Mouse (Mus musculus) activated CD4-positive, CD25-positive, alpha-beta regulatory T cell (primary cell): ENCODE measurements around the gene Ypel4. TPM values are rescaled to one million over a fixed set of nuclear protein-coding genes. Genes with fewer than 3 reads are reported as not detected.

Experiments used
- polyA plus RNA-seq, 2 experiments: library from polyadenylated mRNA; unstranded; fragments of 100-300 nt; shearing (Covaris generic); gene quantifications; one replicate each; pipeline ENCODE4 v1.2.1; 2017

Ypel4 gene
- polyA plus RNA-seq, result 1 to 10 TPM in 1 of 2 experiments, under 1 TPM in 1; 0.31 to 1.1 TPM

DNA sequence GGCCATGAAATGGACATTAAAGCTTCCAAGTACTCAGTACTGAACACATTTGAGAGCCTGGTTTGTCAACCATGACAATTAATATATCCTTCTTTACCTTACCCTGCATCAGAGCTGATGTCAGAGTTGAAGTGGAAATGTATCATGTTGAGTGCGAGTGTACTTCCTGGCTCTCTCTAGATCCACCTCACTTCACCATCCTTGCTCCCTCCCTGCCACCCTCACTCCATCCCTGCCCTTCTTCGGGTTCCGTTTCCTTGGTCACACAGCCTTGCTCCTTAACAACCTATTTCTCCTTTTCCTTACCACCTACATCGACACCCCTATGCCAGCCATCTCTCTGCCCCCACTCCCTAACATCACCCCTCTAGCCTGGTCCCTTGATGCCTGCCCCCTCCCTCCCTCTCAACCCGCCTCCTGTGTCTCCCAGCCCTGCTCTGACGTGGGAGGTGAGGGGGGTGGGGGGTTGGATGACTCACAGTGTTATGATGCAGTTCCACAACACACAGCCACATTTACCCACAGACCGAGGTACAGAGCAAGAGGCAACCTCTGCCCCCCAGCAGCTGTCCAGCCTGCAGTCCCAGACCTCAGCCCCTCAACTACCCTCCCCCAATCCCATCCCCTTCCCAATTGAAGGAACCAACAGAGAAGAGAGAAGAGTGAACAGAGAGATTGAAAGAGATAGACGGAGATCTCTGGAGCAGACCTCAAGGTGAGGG is at the start of gene Ypel4:
Ypel4 (plus strand) TSS at position 480 of the 722 bp plus-strand sequence.

DNA sequence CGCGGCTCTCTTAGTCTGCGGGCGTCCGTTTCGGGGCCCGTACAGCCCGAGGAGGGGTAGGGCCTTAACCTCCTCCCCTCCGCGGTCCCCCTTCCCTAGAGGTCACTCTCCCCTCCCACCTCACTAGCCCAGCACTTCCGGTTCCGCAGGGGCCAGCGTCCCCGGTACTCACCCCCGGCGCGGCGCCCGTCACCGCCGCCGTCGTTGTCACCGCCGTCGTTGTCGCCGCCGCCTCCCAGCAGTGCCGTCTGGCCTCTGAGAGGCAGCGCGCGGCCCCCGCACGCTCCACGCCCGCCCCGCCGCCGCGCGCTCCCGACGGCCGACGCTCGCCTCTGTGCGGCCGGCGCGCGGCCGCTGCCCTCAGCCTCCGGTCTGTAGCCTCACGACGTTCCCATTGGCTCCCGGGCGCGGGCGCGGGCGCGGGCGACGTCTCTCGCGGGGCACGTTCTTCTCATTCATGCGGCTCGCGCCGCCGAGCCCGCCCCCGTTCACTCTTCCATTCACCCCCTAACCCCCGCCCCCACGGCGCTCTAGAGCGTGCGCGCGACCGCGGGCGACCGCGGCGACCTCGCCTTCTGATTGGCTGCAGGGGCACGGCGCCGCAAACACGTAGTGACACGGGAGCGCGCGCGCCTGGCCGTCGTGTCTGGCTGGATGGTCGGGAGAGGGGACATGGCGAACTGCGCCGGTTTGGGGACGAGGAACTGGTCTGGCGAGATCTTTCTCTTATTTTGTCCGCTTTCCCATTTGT is 18.9 kb upstream of the Ypel4 start, which contains the start of gene Zdhhc5:
Zdhhc5 (minus strand) TSS at position 370 of the 751 bp plus-strand sequence.

DNA sequence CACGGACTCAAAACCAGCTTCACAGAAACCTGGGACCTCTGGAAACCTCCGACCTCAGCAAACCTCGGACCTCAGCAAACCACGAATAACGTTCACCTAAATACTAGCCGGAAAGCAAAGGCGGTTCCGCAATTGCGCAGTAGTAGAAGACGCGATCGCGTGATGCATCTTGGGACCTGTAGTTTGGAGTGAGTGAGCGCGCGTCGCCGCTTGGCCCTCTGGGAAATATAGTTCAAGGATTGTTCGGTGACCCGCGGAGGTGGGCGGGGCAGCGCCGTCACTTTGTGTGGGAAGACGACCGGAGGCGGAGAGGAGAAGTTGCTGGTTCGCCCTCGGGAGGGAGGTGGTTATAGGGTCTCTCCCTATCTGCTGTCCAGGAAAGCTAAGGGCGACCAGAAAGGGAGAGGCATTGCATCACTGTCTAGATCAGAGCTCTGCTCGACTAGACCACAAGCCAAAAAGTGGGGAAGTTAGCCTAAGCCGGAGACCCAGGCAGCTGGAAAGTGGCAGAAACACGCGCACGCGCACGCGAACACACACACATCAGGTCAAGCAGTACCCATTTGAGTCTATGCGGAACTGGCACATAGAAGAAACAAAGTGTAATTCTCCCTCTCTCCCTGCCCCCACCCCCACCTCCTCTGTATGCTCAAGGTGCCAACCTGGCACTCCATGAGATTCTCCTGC is 6.5 kb upstream of the Ypel4 start, which contains the start of gene Clp1:
Clp1 (minus strand) TSS at position 179 of the 687 bp plus-strand sequence.

DNA sequence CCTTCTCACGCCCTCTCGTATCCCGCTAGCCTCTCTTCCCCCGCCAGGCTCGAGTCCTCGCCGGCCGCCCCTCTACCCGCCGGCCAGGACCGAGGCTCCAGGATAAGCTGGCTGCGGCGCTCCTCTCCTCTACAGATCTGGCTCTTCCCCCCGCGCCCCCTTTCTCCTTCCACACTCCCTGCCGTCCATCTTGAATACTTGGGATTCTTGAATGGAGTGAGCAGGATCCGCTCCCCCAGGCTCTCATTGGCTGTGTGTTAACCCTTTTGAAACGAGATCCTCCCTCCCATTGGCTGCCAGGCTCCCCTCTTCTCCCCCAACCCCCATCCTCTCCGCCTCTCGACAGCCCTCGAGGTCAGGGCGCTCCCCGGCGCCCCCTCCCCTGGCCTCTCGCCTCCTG is 9.7 kb downstream of the Ypel4 start, which contains the start of gene Gm19426:
Gm19426 (minus strand) TSS at position 95 of the 400 bp plus-strand sequence.

GRCm38 (mm10) chr2:84775241-84775640 is 41.4 kb downstream of the Ypel4 start, which contains the start of gene Serping1:
Serping1 (minus strand) TSS chr2:84775444.

Other genes with a start within 250 kb of the Ypel4 start
- 1 to 10 TPM in 1 of 2 experiments, under 1 TPM in 1; 0.62 to 2.2 TPM for gene Ctnnd1, start 83.3 kb upstream of the Ypel4 start, polyA plus RNA-seq
- under 1 TPM in 1 of 2 experiments, not detected in 1; 0.23 TPM for gene Btbd18, start 75.0 kb upstream of the Ypel4 start, polyA plus RNA-seq
- 100 to 1,000 TPM; 110 to 128 TPM for gene Selenoh, start 63.3 kb upstream of the Ypel4 start, polyA plus RNA-seq
- not detected for gene Gm28635, start 56.0 kb upstream of the Ypel4 start, polyA plus RNA-seq
- 10 to 100 TPM; 31.4 to 34.1 TPM for gene Med19, start 55.7 kb upstream of the Ypel4 start, polyA plus RNA-seq
- gene Tmx2, start 54.9 kb upstream of the Ypel4 start, polyA plus RNA-seq, result 10 to 100 TPM; 70.5 to 91.6 TPM
- 10 to 100 TPM; 27.5 to 46.1 TPM for gene Zdhhc5, start 18.9 kb upstream of the Ypel4 start, polyA plus RNA-seq
- gene Clp1, start 6.7 kb upstream of the Ypel4 start, polyA plus RNA-seq, result 10 to 100 TPM; 49.8 to 53.2 TPM
- gene Gm19426, start 9.6 kb downstream of the Ypel4 start, polyA plus RNA-seq, result not detected
- gene Serping1, start 41.4 kb downstream of the Ypel4 start, polyA plus RNA-seq, result not detected
- gene Ube2l6, start 64.8 kb downstream of the Ypel4 start, polyA plus RNA-seq, result 10 to 100 TPM; 23.1 to 71.4 TPM
- under 1 TPM in 1 of 2 experiments, not detected in 1; 0.16 TPM for gene Smtnl1, start 88.6 kb downstream of the Ypel4 start, polyA plus RNA-seq
- gene Timm10, start 92.9 kb downstream of the Ypel4 start, polyA plus RNA-seq, result 10 to 100 TPM; 21.9 to 43.6 TPM
- 1 to 10 TPM; 7.3 to 8.2 TPM for gene Slc43a1, start 104.8 kb downstream of the Ypel4 start, polyA plus RNA-seq
- gene Rtn4rl2, start 152.7 kb downstream of the Ypel4 start, polyA plus RNA-seq, result not detected
- 10 to 100 TPM; 10.3 to 15.7 TPM for gene Slc43a3, start 202.5 kb downstream of the Ypel4 start, polyA plus RNA-seq
- 1 to 10 TPM; 7.7 to 8.3 TPM for gene Prg2, start 246.4 kb downstream of the Ypel4 start, polyA plus RNA-seq